Mouse (Mus musculus) spleen, adult 12 weeks (tissue): ENCODE measurements around the gene Ccnd3.
"Not testable (repeated sequence)": the region's sequence is repeated elsewhere in the genome, so short reads cannot be mapped to it uniquely, and the experiment has no call there.

Experiments
- DNase-seq: peaks from one replicate; pipeline ENCODE4 v3.0.0; 2022; ENCODE audit warnings: low spot score

Ccnd3 gene

DNA sequence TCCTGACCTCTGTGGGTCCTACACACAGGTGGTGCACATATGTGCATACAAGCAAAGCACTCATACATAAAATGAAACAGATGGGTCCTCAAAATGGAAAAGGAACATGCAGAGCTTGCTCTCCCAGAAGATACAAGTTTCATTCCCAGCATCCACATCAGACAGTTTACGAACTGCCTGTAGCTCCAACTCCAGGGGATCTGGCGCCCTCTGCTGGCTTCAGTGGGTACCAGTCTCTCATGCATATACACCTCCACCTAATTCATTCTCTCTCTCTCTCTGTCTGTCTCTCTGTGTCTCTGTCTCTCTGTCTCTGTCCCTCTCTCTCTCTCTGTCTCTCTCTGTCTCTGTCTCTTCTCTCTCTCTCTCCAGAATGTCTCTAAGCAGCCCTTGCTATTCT, 22.4 kb upstream of the Ccnd3 start:
- peak; percentile 47 for DNase-seq

DNA sequence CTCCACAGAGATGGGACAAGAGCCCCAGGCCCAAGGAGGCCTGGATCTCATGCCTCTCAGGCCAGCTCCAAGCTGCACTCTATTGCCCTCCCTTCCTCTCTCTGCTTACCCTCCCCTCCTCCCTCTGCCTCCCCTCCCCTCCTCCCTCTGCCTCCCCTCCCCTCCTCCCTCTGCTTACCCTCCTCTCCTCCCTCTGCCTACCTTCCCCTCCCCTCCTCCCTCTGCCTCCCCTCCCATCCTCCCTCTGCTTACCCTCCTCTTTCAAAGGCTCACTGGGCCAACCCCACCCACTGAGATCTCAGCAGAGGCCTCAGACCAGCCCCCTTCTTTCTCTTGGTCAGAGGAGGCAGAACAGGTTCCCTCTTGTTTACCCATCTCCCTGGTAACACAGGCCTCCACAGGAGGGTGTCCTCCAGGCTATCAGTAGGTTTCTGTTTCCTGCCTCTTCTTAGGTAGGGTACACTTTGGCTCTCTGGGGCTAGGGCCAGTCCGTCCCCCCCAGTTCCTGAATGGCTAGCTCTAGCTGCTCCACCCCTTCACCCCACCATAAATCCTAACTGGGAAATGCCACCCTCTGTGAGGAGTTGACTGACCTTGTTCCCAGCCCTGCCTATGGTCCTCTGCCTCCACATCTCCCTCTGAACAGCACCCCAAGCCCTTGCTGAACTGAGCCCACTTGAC, 20.5 kb upstream of the Ccnd3 start:
- DNase-seq, result no peak

DNA sequence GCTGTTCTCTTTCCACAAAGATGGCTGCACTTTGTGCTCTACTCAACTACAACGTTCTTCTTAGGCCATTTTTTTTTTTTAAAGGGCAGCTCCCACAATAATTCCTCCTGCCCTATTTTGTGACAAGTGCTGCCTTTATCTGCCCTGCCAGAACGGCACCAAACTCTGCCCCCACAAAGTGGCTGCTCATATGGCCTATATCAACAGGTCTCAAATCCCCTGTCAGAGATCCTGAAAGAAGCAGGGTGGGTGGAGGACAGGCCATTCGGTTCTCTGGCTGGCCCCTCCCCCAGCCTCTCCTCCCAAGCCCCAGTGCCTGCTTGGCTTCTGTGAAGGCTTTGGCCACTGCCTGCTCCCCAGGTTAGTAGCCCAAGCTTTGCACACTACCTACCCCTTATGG, 19.9 kb upstream of the Ccnd3 start:
- no peak for DNase-seq

DNA sequence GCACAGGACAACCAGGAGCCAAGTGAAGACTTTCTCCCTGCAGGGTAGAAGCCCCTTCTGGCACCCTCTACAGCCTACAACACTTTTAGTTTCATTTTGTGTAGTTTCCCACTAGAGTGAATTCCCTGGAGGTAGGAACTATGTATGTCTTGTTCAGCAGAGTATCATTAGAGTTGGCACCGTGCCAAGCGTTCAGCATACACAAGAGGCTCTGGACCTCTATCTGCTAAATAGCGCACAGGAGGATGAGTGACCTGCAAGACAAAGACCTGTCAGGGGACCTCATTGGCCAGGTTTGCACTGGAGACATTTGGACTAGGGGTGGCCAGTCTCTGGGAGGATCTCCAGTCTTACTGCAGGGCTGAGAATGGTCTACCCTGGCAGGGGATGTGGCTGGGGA, 19.1 kb upstream of the Ccnd3 start:
- peak; percentile 27 for DNase-seq

DNA sequence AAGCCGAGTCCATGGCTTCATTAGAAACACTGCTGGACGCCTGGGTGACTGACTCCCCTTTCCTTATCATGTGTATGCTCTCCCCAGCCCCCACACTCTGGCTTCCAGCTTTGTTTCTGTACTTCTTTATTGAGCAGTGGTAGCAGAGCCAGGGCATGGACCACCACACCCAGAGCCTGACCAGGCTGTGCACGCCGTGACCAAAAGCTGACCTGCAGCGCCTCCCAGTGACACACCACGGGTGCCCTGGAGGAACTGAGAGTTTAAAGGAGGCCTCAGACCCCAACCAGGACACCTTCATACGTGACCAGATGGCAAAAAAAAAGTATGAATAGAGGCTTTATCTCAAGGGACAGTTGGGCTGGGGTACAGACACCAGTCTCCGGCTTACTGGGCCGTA, 14.1 kb upstream of the Ccnd3 start:
- DNase-seq, result no peak

DNA sequence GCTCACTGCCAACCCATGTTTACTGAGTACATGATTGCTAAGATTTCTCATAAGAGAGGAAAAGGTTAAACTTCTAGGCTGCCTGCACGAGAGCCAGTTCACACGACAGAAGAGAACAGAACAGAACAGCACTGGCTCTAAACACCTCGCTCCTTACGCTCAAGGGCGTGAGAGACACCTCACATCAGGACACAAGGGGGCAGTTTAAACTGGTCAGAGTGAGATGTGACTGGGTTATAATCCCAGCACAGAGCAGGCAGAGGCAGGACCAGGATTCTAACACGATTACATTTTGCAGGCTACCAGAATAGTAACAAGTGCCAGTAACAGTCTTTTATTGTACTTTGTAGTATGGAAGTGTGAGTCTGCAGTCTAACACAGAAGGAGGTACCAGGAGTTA, 12.1 kb upstream of the Ccnd3 start:
- no peak for DNase-seq

DNA sequence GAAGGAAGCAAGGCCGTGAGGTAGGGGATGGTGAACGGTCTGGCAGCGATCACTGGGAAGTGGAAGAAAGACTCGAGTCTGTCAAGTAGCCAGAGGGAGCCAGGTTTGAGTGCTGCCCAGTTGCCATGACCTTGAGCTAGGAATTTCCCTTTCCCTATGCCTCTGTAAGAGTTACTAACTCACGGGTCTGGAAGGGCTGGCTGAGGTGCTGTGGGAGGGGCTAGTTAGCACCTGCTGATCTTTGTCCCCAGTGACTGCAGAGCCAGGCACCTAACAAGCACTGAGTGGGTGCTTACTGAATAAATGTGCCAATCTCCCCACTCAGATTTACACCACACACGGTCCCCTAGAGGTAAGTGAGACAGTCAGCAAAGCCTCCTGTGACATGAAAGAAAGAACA, 11.2 kb upstream of the Ccnd3 start:
- DNase-seq, result no peak

DNA sequence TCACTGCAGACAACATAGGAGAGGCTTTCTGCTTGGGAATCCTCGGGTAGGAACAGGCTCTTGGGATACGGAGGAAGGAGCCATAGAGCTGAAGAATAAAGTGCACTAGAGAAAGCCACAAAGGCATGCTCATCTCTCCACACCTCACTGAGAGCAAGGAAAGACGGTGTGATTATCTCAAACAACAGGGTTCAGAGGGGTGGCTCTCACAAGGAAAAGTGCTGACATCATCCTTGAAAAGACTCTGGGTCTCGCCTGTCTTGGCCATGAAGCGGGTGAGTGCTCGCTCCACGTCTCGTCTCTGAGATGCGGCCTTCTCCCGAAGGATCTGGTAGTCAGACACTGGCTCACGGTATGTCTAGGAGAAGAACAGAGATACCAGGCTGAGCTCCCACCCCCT, 10.7 kb upstream of the Ccnd3 start:
- DNase-seq, result no peak

DNA sequence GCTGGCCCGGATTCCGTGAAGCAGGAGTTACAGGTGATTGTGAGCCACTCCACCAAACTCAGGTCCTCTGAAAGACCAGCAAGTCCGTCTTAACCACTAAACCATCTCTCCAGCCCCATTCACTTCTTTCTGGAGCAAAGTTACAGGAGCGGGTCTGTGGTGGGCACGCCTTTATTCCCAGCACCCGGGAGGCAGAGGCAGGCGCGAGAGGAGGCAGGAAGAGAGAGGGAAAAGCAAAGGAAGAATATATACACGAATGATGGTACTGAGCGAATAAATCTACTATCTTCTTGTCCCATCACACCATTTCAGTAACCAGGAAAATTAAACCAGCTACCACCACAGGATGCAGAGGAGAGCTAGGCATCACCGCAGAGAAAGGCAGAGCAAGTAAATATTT, 3.3 kb upstream of the Ccnd3 start:
- no peak for DNase-seq

DNA sequence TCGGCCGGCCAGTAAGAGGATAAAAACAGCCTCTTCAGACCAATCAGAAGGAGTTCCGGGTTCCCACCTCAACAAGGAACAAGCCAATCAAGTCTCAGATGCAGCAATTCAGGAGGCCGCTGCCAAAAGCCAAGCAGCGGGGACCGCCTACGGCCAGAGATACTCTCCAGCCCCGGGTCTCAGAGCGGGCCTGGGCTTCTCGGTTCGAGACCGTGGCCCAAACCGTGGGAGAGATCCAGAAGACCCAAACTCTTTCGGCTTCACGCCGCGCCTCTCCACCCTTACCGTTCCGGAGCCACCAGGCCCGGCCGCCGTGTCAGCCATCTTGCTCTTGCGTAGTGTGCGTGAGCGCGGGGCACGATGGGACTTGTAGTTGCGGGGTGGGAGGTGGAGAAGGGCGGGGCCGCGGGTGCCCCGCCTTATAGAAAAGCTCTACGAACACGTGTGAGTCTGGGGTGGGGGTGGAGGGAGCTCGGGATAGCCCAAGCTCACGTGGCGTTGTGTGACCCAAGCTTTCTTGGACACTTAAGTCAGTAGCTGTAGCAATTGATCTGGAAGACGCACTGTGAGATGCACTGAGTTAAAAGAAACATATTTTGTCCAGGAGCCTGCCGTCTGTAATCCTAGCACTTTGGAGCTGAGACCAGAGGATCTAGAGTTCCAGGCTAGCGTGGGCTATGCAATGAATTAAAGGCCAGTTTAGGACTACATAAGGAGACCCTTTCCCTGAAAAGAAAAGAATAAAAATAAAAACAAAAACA, 2.7 kb upstream of the Ccnd3 start, which contains the start of gene Taf8:
Gene Taf8 (minus strand): TSS at position 347 of the 761 bp plus-strand sequence.
- peak; percentile 95 for DNase-seq

DNA sequence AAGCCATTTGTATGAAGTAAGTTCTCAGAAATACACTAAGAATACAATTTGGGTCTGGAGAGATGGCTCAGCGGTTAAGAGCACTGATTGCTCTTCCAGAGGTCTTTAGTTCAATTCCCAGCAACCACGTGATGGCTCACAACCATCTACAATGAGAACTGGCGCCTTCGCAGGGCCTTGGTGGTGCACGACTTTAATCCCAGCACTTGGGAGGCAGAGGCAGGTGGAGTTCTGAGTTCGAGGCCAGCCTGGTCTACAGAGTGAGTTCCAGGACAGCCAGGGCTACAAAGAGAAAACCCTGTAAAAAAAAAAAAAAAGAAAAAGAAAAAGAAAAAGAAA, 2.2 kb upstream of the Ccnd3 start:
- not testable (repeated sequence) for DNase-seq

DNA sequence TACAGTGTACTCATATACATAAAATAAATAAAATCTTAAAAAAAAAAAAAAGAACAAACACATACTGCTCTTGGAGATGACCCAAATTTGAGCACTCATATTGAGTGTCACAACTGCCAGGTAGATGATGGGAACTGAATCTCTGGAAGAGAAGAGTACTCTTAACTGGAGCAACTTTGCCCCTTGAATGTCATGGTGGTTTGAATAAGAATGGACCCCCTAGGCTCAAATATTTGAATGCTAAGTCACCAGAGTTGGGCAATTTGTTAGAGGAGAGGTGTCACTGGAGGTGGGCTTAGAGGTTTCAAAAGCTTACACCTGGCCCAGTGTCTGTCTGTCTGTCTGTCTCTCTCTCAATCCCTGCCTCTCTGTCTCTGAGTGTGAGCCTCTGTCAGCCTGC, 1.2 kb upstream of the Ccnd3 start:
- DNase-seq, result no peak

DNA sequence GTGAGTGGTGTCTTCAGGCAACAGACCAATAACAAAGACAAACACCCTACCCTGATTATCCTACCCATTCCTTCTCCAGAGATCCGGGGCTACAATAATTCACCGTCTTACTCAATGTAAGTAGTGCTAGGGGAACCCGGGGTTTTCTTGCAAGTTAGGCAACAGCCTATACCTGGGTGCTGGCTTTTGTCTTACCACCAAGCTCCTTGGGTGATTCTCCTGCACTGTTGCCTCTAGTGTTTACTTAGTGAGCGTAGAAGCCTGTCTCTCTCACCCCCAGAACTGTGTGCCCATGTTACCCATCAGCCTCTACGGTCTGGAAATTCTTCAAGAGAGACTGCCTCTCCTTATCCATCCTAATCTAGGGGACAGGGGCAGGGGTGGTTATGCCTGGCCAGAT, 623 bp upstream of the Ccnd3 start:
- DNase-seq, result no peak

DNA sequence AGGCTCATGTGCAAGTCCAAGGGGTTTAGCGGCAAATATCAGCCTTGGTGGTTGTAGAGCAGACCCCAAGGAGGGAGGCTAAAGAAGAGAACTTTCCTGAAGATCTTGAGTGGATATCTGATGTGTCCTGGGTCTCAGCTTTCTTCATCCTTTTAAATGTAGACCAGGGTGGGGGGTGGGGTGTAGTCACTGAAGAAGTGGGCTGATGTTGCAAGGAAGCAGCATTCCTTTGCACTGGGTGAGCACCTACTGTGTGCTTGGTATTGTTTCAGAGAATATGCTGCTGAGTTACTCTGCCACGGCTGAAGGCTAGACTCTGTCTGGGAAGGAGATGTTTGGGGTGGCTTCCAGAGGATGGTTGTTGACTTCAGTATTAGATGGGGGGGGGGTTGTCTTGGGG, 715 bp downstream of the Ccnd3 start:
- no peak for DNase-seq

DNA sequence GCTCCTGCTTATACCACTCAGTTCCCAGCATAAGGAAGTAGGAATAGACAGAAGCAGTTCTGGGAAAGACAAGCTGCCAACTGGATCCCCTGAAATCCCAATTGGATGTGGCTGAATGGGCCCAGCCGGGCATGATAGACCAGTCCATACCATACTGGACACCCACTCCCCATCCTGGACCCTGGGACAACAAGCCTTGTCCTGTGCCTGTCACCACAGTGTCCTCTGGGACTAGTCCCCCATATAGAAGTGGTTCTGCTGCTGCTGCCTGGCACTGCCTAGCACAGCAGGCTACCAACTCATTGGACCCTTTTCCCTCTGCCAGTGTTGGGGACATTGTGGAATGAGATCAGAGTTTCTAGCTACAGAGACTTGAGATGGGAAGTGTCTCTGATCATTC, 1.2 kb downstream of the Ccnd3 start:
- DNase-seq, result no peak

DNA sequence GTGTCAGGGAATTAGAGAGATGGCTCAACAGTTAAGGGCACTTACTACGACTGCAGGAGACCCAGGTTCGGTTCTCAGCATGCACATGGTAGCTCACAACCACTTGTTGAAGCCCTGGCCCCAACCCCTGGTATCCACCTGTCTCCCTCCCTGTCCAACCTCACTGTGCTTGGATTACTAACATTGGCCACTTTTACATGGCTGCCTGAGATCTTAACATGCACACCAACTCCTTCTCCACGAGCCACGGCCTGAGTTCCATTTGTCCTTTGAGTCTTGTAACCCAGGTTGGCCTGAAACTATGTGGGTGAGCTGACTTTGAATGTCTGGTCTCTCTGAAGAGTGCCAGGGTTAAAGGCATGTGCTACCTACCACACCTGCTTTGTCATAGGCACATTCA, 1.8 kb downstream of the Ccnd3 start:
- DNase-seq, result no peak

DNA sequence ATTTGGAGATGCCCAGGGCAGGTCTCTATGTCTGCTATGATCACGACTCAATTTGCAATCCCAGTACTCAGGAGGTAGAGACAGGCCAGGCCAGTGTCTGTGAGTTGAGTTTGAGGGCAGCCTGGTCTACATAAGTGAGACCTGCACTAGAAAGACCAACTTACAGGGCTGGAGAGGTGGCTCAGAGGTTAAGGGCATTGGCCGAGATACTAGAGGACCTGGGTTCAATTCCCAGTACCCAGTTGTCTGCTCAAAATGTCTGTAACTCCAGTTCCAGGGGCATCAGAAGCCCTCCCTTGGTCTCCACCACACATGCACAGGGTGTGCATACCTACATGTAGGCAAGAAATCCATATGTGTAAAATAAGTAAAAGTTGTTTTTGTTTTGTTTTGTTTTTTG, 2.7 kb downstream of the Ccnd3 start:
- no peak for DNase-seq

DNA sequence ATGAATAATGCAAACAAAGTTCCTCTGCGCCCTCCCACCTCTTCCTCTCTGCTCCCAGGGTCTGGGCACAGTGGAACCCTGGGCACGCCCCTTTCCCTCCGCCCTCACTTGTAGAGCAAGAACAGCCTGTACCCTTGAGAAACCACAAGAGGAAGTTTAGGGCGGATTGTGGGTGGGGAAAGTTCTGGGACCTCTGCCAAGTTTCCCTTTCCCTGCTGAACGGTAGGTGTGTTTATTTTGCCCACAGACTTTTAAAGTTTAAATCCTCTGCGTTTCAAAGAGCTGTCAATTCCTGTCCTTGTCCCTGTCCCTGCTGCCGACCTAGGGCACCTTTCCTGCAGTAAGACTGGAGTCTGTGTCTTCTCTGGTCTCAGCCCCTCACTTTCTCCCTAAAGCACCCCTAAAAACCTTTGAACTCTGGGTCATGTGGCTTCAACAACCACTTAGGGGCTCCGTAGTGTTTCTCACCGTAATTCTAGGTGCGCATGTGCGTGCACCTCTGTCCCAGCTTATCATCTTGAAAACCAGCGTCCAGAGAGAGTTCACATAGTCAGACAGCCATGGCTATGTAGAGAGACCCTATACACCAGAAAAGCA, 3.3 kb downstream of the Ccnd3 start:
- peak; percentile 84 for DNase-seq

DNA sequence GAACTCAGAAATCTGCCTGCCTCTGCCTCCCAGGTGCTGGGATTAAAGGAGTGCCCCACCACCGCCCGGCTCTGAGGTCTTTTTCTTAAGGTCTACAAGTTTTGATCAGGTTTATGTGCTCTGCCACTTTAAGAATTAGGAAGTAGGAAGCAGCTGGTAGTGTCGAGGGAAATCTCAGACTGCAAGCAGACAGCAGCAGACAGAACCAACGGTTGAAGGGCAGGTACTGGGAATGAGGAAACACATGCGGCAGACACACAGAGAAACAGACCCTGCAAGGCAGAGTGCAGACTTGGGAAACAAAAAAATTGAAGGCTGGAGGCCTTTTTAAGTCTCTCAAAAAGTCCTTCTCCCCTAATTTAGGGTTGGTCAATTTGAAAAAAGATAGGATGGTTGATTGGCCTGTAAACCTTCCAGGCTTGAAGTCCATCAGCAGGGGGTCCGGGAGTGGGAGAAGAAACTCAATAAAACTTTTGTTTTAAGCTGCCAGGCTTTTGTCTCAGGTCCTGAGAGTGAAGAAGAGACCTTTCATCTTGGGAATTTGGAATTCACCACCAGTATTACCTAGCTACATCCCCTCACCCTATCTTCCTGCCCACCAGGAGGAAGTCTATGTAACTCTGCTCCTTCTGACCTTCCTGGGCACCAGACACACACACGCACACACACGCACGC, 4.3 kb downstream of the Ccnd3 start:
- DNase-seq, result no peak

DNA sequence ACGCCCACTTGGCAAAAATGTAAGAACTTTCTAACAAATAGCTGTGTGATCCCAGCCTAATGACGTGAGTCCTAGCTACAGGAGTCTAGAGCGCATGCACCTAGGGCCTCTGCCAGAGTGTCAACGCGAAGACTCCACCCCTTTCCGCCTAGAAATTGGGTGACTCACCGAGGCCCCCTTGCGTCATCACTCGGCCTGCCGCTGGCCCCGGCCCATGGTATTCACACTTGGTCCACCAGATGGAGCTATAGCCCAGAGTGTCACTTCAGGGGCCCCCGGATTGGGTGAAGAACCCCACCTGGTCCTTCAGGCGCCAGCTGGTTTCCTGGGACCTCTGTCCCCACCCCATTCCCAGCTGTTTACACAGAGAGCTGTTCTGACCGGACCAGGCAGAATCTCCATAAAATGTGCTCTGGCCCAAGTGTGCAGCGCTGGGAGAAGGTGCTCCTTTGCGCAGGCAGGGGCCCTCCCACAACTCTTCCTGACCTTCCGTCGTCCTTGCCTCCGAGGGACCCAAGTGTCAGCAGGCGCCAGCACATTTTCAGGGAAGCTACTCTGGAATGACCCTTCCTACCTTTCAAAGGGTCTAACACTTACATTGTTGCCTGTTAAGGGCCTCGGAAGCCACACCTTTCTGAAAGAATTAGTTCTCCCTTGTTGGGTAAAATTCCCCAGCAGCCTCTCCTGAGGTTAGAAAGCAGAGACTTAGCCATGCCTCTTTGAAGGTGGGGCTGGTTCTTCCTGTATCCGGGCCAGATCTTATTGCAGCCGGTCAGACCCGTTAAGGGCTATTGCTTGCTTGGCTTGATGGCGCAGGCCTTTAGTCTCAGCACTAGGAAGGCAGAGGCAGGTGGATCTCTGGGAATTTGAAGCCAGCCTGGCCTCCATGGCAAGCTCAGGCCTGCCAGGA, 6.5 kb downstream of the Ccnd3 start:
- DNase-seq, result peak; percentile 98

DNA sequence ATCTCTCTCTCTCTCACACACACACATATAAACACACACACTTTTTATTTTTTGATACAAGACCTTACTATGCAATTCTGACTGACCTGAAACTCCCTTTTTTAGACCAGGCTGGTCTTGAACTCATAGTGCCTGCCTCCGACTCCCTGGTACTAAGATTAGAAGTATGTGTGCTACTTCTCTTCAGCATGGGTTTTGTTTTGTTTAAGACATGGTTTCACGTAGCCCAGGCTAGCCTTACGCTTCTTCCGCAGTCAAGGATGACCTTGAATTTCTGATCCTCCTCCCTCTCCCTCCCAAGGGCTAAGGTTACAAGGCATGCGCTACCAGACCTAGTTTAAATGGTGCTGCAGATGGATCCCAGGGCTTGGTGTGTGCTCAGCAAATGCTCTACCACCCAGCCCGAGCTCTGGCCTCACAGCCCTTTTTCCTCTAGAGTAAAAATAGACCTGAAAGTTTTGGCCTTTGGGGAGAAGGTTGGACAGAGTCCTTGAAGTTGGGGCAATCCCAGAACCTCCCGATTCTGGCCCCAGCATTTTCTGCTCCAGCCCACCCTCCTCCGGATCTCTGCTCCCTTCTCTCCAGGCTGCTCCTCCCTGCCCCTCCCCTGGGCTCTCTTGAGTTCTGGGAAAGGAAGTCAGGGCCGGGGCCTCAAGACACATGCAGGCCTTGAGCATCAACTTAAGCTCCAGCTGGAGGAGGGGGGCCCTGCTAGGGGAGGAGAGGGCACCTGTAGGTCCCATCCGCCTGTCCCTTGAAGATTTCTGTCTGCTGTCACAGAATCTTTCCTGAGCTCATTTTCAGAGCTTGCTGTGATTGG, 8.3 kb downstream of the Ccnd3 start:
- DNase-seq, result no peak
